9 mouse cellular contexts compared by ENCODE assay signal in genomic region chr19:21036507-21037425, GRCm38 (mm10).
DNase-seq lines count a peak whose midpoint lies in the region; ATAC-seq and TF ChIP-seq lines count a peak whose summit lies in the region.
"Had no signal": no experiment of that assay in that cellular context is flagged by ENCODE, and none has a peak within 500 bp of the region (broad histone marks: within the 10 kb centered on the region; RNA-seq: fewer than 3 reads in every experiment).

No protein-coding gene starts in this region.

- 56% methylated on average over 14 of the region's 14 CpGs for WGBS in embryonic facial prominence, embryonic 15.5 days

- H3K27me3 ChIP-seq in ES-Bruce4 (ENCODE audit: control insufficient read depth, insufficient read depth, low read length, poor library complexity, severe bottlenecking): no peaks in the 10 kb centered on the region
- H3K27me3 ChIP-seq in embryonic facial prominence, embryonic 15.5 days: no peaks in the 10 kb centered on the region
- H3K27me3 ChIP-seq: embryonic facial prominence, embryonic 12.5 days had no signal

- DNase-seq in 416B (ENCODE audit: low read depth): peak; percentile 98
- DNase-seq in heart, postnatal 36 days: peak; percentile 68 to 71
- peak; percentile 66 to 77 for DNase-seq in kidney, postnatal 4 days
- DNase-seq in spleen, adult 18-20 months: peak; percentile 59 to 62

- H3K27ac ChIP-seq in ES-Bruce4 (ENCODE audit: insufficient read depth, low read length): 0 out of 2 replicates have a peak overlapping the region, but pooled peaks have one; percentile 25
- peak overlapping the region; percentile 56; the same call in 1 of the 2 replicates for H3K27ac ChIP-seq in embryonic facial prominence, embryonic 15.5 days (replicated peaks)
- H3K27ac ChIP-seq: embryonic facial prominence, embryonic 12.5 days had no signal

- TF ChIP-seq EP300 in ES-Bruce4 (IDR thresholded peaks at IDR 0.05; ENCODE audit: insufficient read depth, low read depth, low read length): no peak

- peak; percentile 63; the same call in 1 of the 2 replicates for ATAC-seq in embryonic facial prominence, embryonic 15.5 days (ENCODE audit: insufficient number of reproducible peaks, low FRiP score, low TSS enrichment, low read depth)
- peak; percentile 73 for ATAC-seq in megakaryocyte-erythroid progenitor cell, adult 5-6 weeks (replicated peaks; ENCODE audit: low FRiP score, low TSS enrichment, poor library complexity, severe bottlenecking)
- no peak; the same call in 1 of the 2 replicates for ATAC-seq in cerebellum, adult (ENCODE audit: insufficient number of reproducible peaks, low FRiP score, low TSS enrichment)

- no peaks in the 10 kb centered on the region for H3K36me3 ChIP-seq in ES-Bruce4 (ENCODE audit: control insufficient read depth, insufficient read depth, low read length, poor library complexity, severe bottlenecking)
- H3K36me3 ChIP-seq in embryonic facial prominence, embryonic 15.5 days: no peaks in the 10 kb centered on the region
- H3K36me3 ChIP-seq: embryonic facial prominence, embryonic 12.5 days had no signal

- intact Hi-C loops in heart, postnatal 36 days (cut with DNase I): loop anchor here (1.0 to 5.0 kb wide), 8 partner anchors 16 to 526 kb away; partner anchors contain the start of gene Zfand5

- H3K4me2 ChIP-seq in embryonic facial prominence, embryonic 15.5 days (replicated peaks): no peak overlapping the region
- H3K4me2 ChIP-seq: embryonic facial prominence, embryonic 12.5 days had no signal

- no peak for TF ChIP-seq CTCF in ES-Bruce4 (IDR thresholded peaks at IDR 0.05; ENCODE audit: low read depth, low read length)

- peaks cover 4% of the 10 kb centered on the region for H3K4me1 ChIP-seq in ES-Bruce4 (ENCODE audit: control insufficient read depth, insufficient read depth, low read length)
- peaks cover 7% of the 10 kb centered on the region; the same call in 1 of the 2 replicates for H3K4me1 ChIP-seq in embryonic facial prominence, embryonic 15.5 days

- H3K9me3 ChIP-seq in ES-Bruce4 (replicated peaks; ENCODE audit: control insufficient read depth, insufficient read depth, low read length, poor library complexity, severe bottlenecking): no peaks in the 10 kb centered on the region
- no peaks in the 10 kb centered on the region for H3K9me3 ChIP-seq in embryonic facial prominence, embryonic 15.5 days (replicated peaks)
- H3K9me3 ChIP-seq: embryonic facial prominence, embryonic 12.5 days had no signal

- TF ChIP-seq POLR2A in ES-Bruce4 (IDR thresholded peaks at IDR 0.05; ENCODE audit: insufficient read depth, low read length): no peak

- peak overlapping the region; percentile 3; the same call in 1 of the 2 replicates for H3K4me3 ChIP-seq in ES-Bruce4 (ENCODE audit: low read depth, low read length)
- no peak overlapping the region for H3K4me3 ChIP-seq in embryonic facial prominence, embryonic 15.5 days (replicated peaks)
- H3K4me3 ChIP-seq: embryonic facial prominence, embryonic 12.5 days had no signal

- H3K9ac ChIP-seq in ES-Bruce4 (ENCODE audit: low read depth, poor library complexity, severe bottlenecking): 0 out of 2 replicates have a peak overlapping the region, but pooled peaks have one; percentile 23
- H3K9ac ChIP-seq in embryonic facial prominence, embryonic 15.5 days: no peak overlapping the region
- H3K9ac ChIP-seq: embryonic facial prominence, embryonic 12.5 days had no signal
